Mouse (Mus musculus) cerebellum, postnatal 10 days (tissue): ENCODE data around the gene Chsy1.

Experiments
- DNase-seq, 2 experiments: peaks; one replicate each; pipeline ENCODE4 v3.0.0; 2021; ENCODE audit warnings: mixed read lengths in 2 of 2

Gene Chsy1

DNA sequence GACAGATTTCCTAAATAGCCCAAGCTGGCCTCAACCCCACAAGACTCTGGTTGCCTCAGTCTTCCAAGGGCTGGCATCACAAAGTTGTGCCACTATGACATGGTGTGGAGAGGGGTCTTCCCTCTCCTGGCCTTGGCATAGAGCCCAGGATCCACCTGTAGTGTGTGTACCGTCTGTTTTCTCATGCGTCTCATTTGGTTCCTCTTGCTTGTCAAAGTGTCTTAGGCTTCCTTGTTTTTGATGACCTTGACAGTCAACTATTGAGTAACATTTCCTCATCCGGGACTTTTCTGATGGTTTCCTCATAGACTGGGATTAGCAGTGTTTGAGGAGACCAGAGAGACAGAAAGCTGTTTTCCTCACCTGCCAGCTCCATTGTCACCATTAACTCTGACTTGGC is 30.8 kb downstream of the Chsy1 start:
- DNase-seq = peak in 1 of 2 experiments; percentile 55

- DNase-seq = peak in 1 of 2 experiments; percentile 42
These were observed 31.7 kb downstream of the Chsy1 start for GRCm38 (mm10) chr7:66140923-66141570.

GRCm38 (mm10) chr7:66142514-66142913 is 33.2 kb downstream of the Chsy1 start:
- DNase-seq = no peak

GRCm38 (mm10) chr7:66144543-66144942 is 35.2 kb downstream of the Chsy1 start:
- DNase-seq = no peak

GRCm38 (mm10) chr7:66147156-66147555 is 37.8 kb downstream of the Chsy1 start:
- DNase-seq = no peak

- DNase-seq = peak; percentile 25 to 41
These were observed 38.5 kb downstream of the Chsy1 start for GRCm38 (mm10) chr7:66147816-66148215.

GRCm38 (mm10) chr7:66149506-66149905 is 40.2 kb downstream of the Chsy1 start:
- DNase-seq = peak; percentile 56 to 61

DNA sequence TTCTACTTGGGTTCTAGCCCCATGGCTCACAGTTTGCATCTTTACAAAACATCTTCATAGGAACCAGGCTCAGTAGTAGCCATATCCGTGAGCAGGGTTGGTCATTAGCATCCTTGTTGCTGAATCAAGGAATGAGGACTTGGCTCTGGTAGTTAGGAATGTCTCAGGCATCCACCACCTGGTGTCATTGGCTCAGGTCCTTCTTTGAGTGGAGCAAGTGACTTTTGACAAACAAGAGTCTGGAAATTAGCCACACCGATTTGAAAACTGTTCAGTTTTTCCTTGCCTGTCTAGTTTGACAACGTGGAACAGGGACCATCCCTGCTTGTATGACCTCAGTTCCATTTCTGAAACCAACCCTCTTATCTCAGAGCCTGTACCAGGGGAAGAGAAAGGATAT is 41.1 kb downstream of the Chsy1 start:
- peak; percentile 50 to 63 for DNase-seq

- peak; percentile 37 to 46 for DNase-seq
These were observed 48.1 kb downstream of the Chsy1 start for GRCm38 (mm10) chr7:66157413-66157812.

DNA sequence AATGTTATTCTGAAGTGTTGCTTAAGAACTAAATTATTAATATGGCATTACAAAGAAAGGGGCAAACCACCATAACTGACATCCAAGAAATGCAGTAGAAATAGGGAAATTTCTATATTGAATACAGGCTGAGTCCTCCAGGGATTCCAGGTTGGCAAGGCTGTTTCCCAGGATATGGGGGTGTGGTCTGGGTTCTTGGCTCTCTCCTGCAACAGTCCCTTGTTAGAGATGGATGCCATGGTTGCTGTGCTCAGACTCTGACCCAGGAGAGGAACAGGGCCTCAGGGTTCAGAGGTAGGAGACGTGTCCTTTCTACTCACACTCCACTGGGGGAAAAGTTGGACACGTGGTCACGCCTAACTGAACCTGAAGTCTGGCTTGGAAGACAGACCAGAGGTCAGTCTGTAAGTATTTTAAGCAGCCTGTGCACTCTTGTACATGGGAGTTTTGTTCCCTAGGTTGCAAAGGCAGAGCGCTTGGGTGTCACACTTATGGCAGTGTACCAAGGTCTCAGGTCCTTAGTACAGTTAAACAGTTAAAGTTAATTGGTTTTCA is 48.6 kb downstream of the Chsy1 start:
- peak; percentile 55 to 62 for DNase-seq

- DNase-seq = no peak
These were observed 49.4 kb downstream of the Chsy1 start for GRCm38 (mm10) chr7:66158616-66159129.

DNA sequence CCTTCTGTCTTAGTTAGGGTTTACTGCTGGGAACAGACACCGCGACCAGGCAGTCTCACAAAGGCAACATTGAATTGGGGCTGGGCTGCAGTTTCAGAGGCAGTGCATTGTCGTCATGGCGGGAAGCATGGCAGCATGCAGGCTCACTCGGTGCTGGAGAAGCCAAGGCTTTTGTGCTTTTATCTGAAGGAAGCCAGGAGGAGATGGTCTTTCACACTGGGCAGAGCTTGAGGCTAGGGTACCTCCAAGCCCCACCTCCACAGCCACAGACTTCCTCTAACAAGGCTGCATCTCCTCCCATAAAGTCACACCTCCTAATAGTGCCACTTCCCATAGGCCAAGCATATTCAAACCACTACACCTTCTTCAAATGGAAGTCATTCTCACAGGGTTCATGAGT is 50.6 kb downstream of the Chsy1 start:
- DNase-seq = no peak

GRCm38 (mm10) chr7:66161836-66162235 is 52.5 kb downstream of the Chsy1 start:
- DNase-seq = no peak

DNA sequence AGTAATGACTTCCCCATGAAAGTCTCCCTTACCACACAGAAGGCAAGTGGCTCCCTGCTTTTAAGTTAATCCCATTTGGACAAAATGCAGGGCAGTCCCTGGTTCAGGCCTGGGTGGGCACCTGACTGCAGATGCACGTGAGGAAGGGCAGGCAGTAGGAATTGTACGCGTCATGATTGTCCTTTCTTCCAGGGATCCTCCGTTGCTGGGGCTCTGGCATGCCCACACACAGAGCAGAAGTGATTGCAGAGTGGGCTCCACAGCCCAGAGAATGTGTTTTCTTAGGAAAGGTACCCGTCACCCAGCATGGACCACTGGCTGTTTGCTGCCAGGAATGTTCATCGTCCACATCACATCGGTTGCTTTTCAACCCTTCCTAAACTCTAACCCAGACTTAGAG is 53.2 kb downstream of the Chsy1 start:
- DNase-seq = no peak

GRCm38 (mm10) chr7:66162981-66163380 is 53.7 kb downstream of the Chsy1 start:
- DNase-seq = no peak

GRCm38 (mm10) chr7:66164427-66165031 is 55.2 kb downstream of the Chsy1 start:
- no peak for DNase-seq

GRCm38 (mm10) chr7:66165036-66165798 is 55.9 kb downstream of the Chsy1 start:
- DNase-seq = no peak

DNA sequence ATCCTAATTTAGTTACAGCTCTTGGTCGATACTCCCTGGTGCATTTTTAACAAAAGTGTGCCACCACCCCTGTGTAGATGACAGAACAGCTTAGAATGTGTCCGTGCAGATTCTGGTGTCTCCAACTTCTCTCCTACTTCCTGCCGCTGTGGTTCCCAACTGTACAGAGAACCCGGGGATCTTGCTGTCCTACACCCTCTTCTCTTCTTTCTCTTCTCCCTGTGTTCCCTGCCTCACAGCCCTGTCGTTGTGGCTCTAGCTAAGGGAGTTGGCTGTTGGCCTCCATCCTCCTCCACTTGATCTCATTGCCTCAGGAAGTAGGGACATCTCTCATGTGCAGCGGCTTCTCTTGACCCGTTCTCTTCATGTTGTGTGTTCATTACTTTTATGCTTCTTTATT is 59.6 kb downstream of the Chsy1 start:
- no peak for DNase-seq

- no peak for DNase-seq
These were observed 60.2 kb downstream of the Chsy1 start for GRCm38 (mm10) chr7:66169476-66169875.

DNA sequence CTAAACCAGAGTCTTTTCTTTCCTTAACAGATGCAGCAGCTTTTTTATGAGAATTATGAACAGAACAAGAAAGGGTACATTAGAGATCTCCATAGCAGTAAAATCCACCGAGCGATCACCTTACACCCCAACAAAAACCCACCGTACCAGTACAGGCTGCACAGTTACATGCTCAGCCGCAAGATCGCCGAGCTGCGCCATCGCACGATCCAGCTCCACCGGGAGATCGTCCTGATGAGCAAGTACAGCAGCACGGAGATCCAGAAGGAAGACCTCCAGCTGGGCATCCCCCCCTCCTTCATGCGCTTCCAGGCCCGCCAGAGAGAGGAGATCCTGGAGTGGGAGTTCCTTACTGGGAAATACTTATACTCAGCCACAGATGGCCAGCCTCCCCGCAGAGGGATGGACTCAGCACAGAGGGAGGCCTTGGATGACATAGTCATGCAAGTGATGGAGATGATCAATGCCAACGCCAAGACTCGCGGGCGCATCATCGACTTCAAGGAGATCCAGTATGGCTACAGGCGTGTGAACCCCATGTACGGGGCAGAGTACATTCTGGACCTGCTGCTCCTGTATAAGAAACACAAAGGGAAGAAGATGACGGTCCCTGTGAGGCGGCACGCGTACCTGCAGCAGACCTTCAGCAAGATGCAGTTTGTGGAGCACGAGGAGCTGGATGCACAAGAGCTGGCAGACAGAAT is 61.6 kb downstream of the Chsy1 start:
- DNase-seq = no peak

DNA sequence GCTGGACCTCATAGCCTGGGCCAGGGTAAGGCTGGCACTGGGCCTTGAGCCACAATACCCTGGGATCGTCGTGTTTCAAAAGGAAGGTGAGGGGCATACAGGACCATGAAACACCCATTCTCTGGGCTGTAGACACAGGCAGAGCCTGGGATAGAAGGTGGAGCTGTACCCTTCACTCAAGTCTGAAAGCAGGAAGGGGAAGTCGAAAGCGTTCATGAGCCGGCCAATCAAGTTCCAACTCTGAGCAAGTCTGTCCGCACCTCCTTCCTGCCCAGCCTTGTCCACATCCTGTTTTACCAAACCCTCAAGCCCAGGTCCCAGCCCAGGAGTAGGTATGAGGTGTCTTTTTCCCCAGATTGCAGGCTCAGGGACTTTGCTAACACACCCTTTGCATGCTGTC is 66.4 kb downstream of the Chsy1 start:
- no peak for DNase-seq

DNA sequence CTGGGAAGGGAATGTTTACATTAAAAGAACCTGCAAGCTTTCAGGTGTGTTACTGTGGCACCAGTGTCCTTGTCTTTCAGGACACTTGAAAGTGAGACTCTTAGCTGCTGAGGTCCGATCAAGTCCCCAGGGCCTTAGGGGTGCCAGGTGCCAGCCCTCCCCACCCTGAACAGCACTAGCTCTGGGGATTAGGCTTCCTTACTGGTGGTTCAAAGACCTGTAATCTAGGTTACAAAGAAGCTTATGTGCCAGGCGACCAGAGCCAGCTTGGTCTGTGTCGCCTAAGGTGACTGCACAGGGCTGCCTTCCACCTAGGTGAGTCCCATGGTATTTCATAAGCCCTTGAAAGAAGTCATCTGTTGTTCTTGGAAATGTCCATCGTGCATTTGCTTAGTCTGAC is 66.9 kb downstream of the Chsy1 start:
- no peak for DNase-seq

GRCm38 (mm10) chr7:66176929-66177328 is 67.6 kb downstream of the Chsy1 start:
- DNase-seq = no peak
